Mouse (Mus musculus): Measurements from ENCODE around the gene Fbrsl1. TPM values are rescaled to one million over a fixed set of nuclear protein-coding genes. Genes with fewer than 3 reads are reported as not detected.
A peak's percentile ranks its signal among the peaks of the same experiment; 100 is the strongest.

Gene Fbrsl1
- polyA plus RNA-seq, 2 experiments, result 20.8 to 49.8 TPM

GRCm38 (mm10) chr5:110384491-110384890 is 63.8 kb downstream of the Fbrsl1 start:
- DNase-seq (ENCODE audit: low spot score) (no peak), ATAC-seq (ENCODE audit: low FRiP score, low read depth) (no peak)
- no peaks in the 10 kb centered on the region for H3K9me3 ChIP-seq (ENCODE audit: control insufficient read depth, low read length)
- H3K4me1 ChIP-seq (ENCODE audit: control insufficient read depth, insufficient read depth, low read length), result peaks cover 16% of the 10 kb centered on the region
- no peak overlapping the region for H3K27ac ChIP-seq (replicated peaks; ENCODE audit: low read depth, low read length)
- TF ChIP-seq POLR2A (IDR thresholded peaks at IDR 0.05; ENCODE audit: borderline replicate concordance, extremely low read depth, insufficient read depth, insufficient read length), result no peak
- H3K4me2 ChIP-seq (replicated peaks; ENCODE audit: low read depth, low read length, severe bottlenecking), result no peak overlapping the region
- no peaks in the 10 kb centered on the region for H3K27me3 ChIP-seq (ENCODE audit: control insufficient read depth, insufficient read depth, low read length)
- H3K9ac ChIP-seq (ENCODE audit: low read depth, low read length, severe bottlenecking), result no peak overlapping the region
- no peak overlapping the region for H3K4me3 ChIP-seq (replicated peaks; ENCODE audit: low read length)
- 82% methylated on average over 6 of the region's 6 CpGs for WGBS
- peaks cover 6% of the 10 kb centered on the region for H3K36me3 ChIP-seq (ENCODE audit: control insufficient read depth, insufficient read depth, low read length)

- Histone ChIP-seq H3K4me2 (replicated peaks; ENCODE audit: low read depth, low read length, severe bottlenecking) (no peak overlapping the region), H3K27me3 (ENCODE audit: control insufficient read depth, insufficient read depth, low read length) (no peaks in the 10 kb centered on the region), H3K9ac (ENCODE audit: low read depth, low read length, severe bottlenecking) (no peak overlapping the region), H3K36me3 (ENCODE audit: control insufficient read depth, insufficient read depth, low read length) (peaks cover 49% of the 10 kb centered on the region), H3K4me3 (replicated peaks; ENCODE audit: low read length) (no peak overlapping the region), H3K9me3 (ENCODE audit: control insufficient read depth, low read length) (no peaks in the 10 kb centered on the region), H3K4me1 (ENCODE audit: control insufficient read depth, insufficient read depth, low read length) (peaks cover 2% of the 10 kb centered on the region; the same call in 1 of the 2 replicates), H3K27ac (replicated peaks; ENCODE audit: low read depth, low read length) (no peak overlapping the region)
- DNase-seq (ENCODE audit: low spot score) (no peak), ATAC-seq (ENCODE audit: low FRiP score, low read depth) (no peak)
- WGBS, result 77% methylated on average over 4 of the region's 4 CpGs
- no peak for TF ChIP-seq POLR2A (IDR thresholded peaks at IDR 0.05; ENCODE audit: borderline replicate concordance, extremely low read depth, insufficient read depth, insufficient read length)
These were observed 68.5 kb downstream of the Fbrsl1 start for GRCm38 (mm10) chr5:110379823-110380222.

GRCm38 (mm10) chr5:110379086-110379485 is 69.2 kb downstream of the Fbrsl1 start:
- Histone ChIP-seq H3K4me2 (replicated peaks; ENCODE audit: low read depth, low read length, severe bottlenecking) (no peak overlapping the region), H3K4me1 (ENCODE audit: control insufficient read depth, insufficient read depth, low read length) (no peaks in the 10 kb centered on the region), H3K27me3 (ENCODE audit: control insufficient read depth, insufficient read depth, low read length) (no peaks in the 10 kb centered on the region), H3K9ac (ENCODE audit: low read depth, low read length, severe bottlenecking) (0 out of 2 replicates have a peak overlapping the region, but pooled peaks have one; percentile 4), H3K27ac (replicated peaks; ENCODE audit: low read depth, low read length) (no peak overlapping the region), H3K36me3 (ENCODE audit: control insufficient read depth, insufficient read depth, low read length) (peaks cover 52% of the 10 kb centered on the region), H3K9me3 (ENCODE audit: control insufficient read depth, low read length) (no peaks in the 10 kb centered on the region), H3K4me3 (replicated peaks; ENCODE audit: low read length) (no peak overlapping the region)
- TF ChIP-seq POLR2A (IDR thresholded peaks at IDR 0.05; ENCODE audit: borderline replicate concordance, extremely low read depth, insufficient read depth, insufficient read length), result no peak
- ATAC-seq (ENCODE audit: low FRiP score, low read depth) (no peak), DNase-seq (ENCODE audit: low spot score) (no peak)
- WGBS, result 87% methylated on average over 15 of the region's 15 CpGs

GRCm38 (mm10) chr5:110378181-110378583 is 70.1 kb downstream of the Fbrsl1 start:
- Histone ChIP-seq H3K27me3 (ENCODE audit: control insufficient read depth, insufficient read depth, low read length) (no peaks in the 10 kb centered on the region), H3K4me1 (ENCODE audit: control insufficient read depth, insufficient read depth, low read length) (no peaks in the 10 kb centered on the region), H3K4me2 (replicated peaks; ENCODE audit: low read depth, low read length, severe bottlenecking) (no peak overlapping the region), H3K9ac (ENCODE audit: low read depth, low read length, severe bottlenecking) (no peak overlapping the region), H3K9me3 (ENCODE audit: control insufficient read depth, low read length) (no peaks in the 10 kb centered on the region), H3K36me3 (ENCODE audit: control insufficient read depth, insufficient read depth, low read length) (peaks cover 59% of the 10 kb centered on the region), H3K27ac (replicated peaks; ENCODE audit: low read depth, low read length) (no peak overlapping the region), H3K4me3 (replicated peaks; ENCODE audit: low read length) (no peak overlapping the region)
- no peak for DNase-seq (ENCODE audit: low spot score)
- ATAC-seq (ENCODE audit: low FRiP score, low read depth), result peak; percentile 56; the same call in 1 of the 2 replicates
- 37% methylated on average over 20 of the region's 20 CpGs for WGBS
- no peak for TF ChIP-seq POLR2A (IDR thresholded peaks at IDR 0.05; ENCODE audit: borderline replicate concordance, extremely low read depth, insufficient read depth, insufficient read length)

GRCm38 (mm10) chr5:110376802-110377433 is 71.4 kb downstream of the Fbrsl1 start:
- Histone ChIP-seq H3K4me2 (replicated peaks; ENCODE audit: low read depth, low read length, severe bottlenecking) (no peak overlapping the region), H3K4me1 (ENCODE audit: control insufficient read depth, insufficient read depth, low read length) (no peaks in the 10 kb centered on the region), H3K9me3 (ENCODE audit: control insufficient read depth, low read length) (no peaks in the 10 kb centered on the region), H3K4me3 (replicated peaks; ENCODE audit: low read length) (no peak overlapping the region), H3K36me3 (ENCODE audit: control insufficient read depth, insufficient read depth, low read length) (peaks cover 60% of the 10 kb centered on the region), H3K27ac (replicated peaks; ENCODE audit: low read depth, low read length) (no peak overlapping the region), H3K27me3 (ENCODE audit: control insufficient read depth, insufficient read depth, low read length) (no peaks in the 10 kb centered on the region), H3K9ac (ENCODE audit: low read depth, low read length, severe bottlenecking) (no peak overlapping the region)
- 58% methylated on average over 8 of the region's 8 CpGs for WGBS
- DNase-seq (ENCODE audit: low spot score) (peak; percentile 46), ATAC-seq (ENCODE audit: low FRiP score, low read depth) (no peak)
- no peak for TF ChIP-seq POLR2A (IDR thresholded peaks at IDR 0.05; ENCODE audit: borderline replicate concordance, extremely low read depth, insufficient read depth, insufficient read length)

Data from limb, embryonic 14.5 days (tissue).